Mouse (Mus musculus): ENCODE measurements at regions not wholly inside any gene's neighbourhood (a gene's known extent, or its start where the extent isn't known, plus 50 kb on each side); places are given as distances from the start of the nearest gene placed in this dataset.

GRCm38 (mm10) chr6:97741427-97741826 is 65.4 kb upstream of the Mitf start:
- ATAC-seq (replicated peaks in 1 of 2; ENCODE audit: insufficient read depth in 1 of 2, low FRiP score in 2 of 2, low TSS enrichment in 1 of 2, low read depth in 1 of 2, poor library complexity in 2 of 2, severe bottlenecking in 2 of 2): no peak

GRCm38 (mm10) chr6:97740851-97741201 is 66.0 kb upstream of the Mitf start:
- ATAC-seq (replicated peaks in 1 of 2; ENCODE audit: insufficient read depth in 1 of 2, low FRiP score in 2 of 2, low TSS enrichment in 1 of 2, low read depth in 1 of 2, poor library complexity in 2 of 2, severe bottlenecking in 2 of 2): no peak

- ATAC-seq (replicated peaks in 1 of 2; ENCODE audit: insufficient read depth in 1 of 2, low FRiP score in 2 of 2, low TSS enrichment in 1 of 2, low read depth in 1 of 2, poor library complexity in 2 of 2, severe bottlenecking in 2 of 2): 0 out of 4 replicates have a peak, but pooled peaks of 1 of the 2 experiments have one; percentile 17
These were observed 66.6 kb upstream of the Mitf start for GRCm38 (mm10) chr6:97740107-97740850.

GRCm38 (mm10) chr6:97738846-97739245 is 68.0 kb upstream of the Mitf start:
- ATAC-seq (replicated peaks in 1 of 2; ENCODE audit: insufficient read depth in 1 of 2, low FRiP score in 2 of 2, low TSS enrichment in 1 of 2, low read depth in 1 of 2, poor library complexity in 2 of 2, severe bottlenecking in 2 of 2): no peak

- no peak for ATAC-seq (replicated peaks in 1 of 2; ENCODE audit: insufficient read depth in 1 of 2, low FRiP score in 2 of 2, low TSS enrichment in 1 of 2, low read depth in 1 of 2, poor library complexity in 2 of 2, severe bottlenecking in 2 of 2)
These were observed 76.0 kb upstream of the Mitf start for GRCm38 (mm10) chr6:97730835-97731234.

GRCm38 (mm10) chr6:97718184-97718910 is 88.5 kb upstream of the Mitf start:
- ATAC-seq (replicated peaks in 1 of 2; ENCODE audit: insufficient read depth in 1 of 2, low FRiP score in 2 of 2, low TSS enrichment in 1 of 2, low read depth in 1 of 2, poor library complexity in 2 of 2, severe bottlenecking in 2 of 2): no peak

- no peak for ATAC-seq (replicated peaks in 1 of 2; ENCODE audit: insufficient read depth in 1 of 2, low FRiP score in 2 of 2, low TSS enrichment in 1 of 2, low read depth in 1 of 2, poor library complexity in 2 of 2, severe bottlenecking in 2 of 2)
These were observed 90.1 kb upstream of the Frmd4b start for GRCm38 (mm10) chr6:97707401-97707800.

GRCm38 (mm10) chr6:97704361-97704760 is 87.0 kb upstream of the Frmd4b start:
- ATAC-seq (replicated peaks in 1 of 2; ENCODE audit: insufficient read depth in 1 of 2, low FRiP score in 2 of 2, low TSS enrichment in 1 of 2, low read depth in 1 of 2, poor library complexity in 2 of 2, severe bottlenecking in 2 of 2): no peak

- ATAC-seq (replicated peaks in 1 of 2; ENCODE audit: insufficient read depth in 1 of 2, low FRiP score in 2 of 2, low TSS enrichment in 1 of 2, low read depth in 1 of 2, poor library complexity in 2 of 2, severe bottlenecking in 2 of 2): no peak
These were observed 82.4 kb upstream of the Frmd4b start for GRCm38 (mm10) chr6:97699752-97700098.

- no peak for ATAC-seq (replicated peaks in 1 of 2; ENCODE audit: insufficient read depth in 1 of 2, low FRiP score in 2 of 2, low TSS enrichment in 1 of 2, low read depth in 1 of 2, poor library complexity in 2 of 2, severe bottlenecking in 2 of 2)
These were observed 81.9 kb upstream of the Frmd4b start for GRCm38 (mm10) chr6:97699054-97699751.

- ATAC-seq (replicated peaks in 1 of 2; ENCODE audit: insufficient read depth in 1 of 2, low FRiP score in 2 of 2, low TSS enrichment in 1 of 2, low read depth in 1 of 2, poor library complexity in 2 of 2, severe bottlenecking in 2 of 2): no peak
These were observed 75.9 kb upstream of the Frmd4b start for GRCm38 (mm10) chr6:97693281-97693680.

GRCm38 (mm10) chr6:97691136-97691535 is 73.8 kb upstream of the Frmd4b start:
- ATAC-seq (replicated peaks in 1 of 2; ENCODE audit: insufficient read depth in 1 of 2, low FRiP score in 2 of 2, low TSS enrichment in 1 of 2, low read depth in 1 of 2, poor library complexity in 2 of 2, severe bottlenecking in 2 of 2): no peak

- ATAC-seq (replicated peaks in 1 of 2; ENCODE audit: insufficient read depth in 1 of 2, low FRiP score in 2 of 2, low TSS enrichment in 1 of 2, low read depth in 1 of 2, poor library complexity in 2 of 2, severe bottlenecking in 2 of 2): no peak
These were observed 67.0 kb upstream of the Frmd4b start for GRCm38 (mm10) chr6:97684335-97684734.

GRCm38 (mm10) chr6:97682213-97682612 is 64.9 kb upstream of the Frmd4b start:
- ATAC-seq (replicated peaks in 1 of 2; ENCODE audit: insufficient read depth in 1 of 2, low FRiP score in 2 of 2, low TSS enrichment in 1 of 2, low read depth in 1 of 2, poor library complexity in 2 of 2, severe bottlenecking in 2 of 2): no peak

- ATAC-seq (replicated peaks in 1 of 2; ENCODE audit: insufficient read depth in 1 of 2, low FRiP score in 2 of 2, low TSS enrichment in 1 of 2, low read depth in 1 of 2, poor library complexity in 2 of 2, severe bottlenecking in 2 of 2): no peak
These were observed 57.9 kb upstream of the Frmd4b start for GRCm38 (mm10) chr6:97675181-97675756.

- ATAC-seq (replicated peaks in 1 of 2; ENCODE audit: insufficient read depth in 1 of 2, low FRiP score in 2 of 2, low TSS enrichment in 1 of 2, low read depth in 1 of 2, poor library complexity in 2 of 2, severe bottlenecking in 2 of 2): no peak
These were observed 49.7 kb upstream of the Frmd4b start for GRCm38 (mm10) chr6:97666818-97667629.

Data from hematopoietic stem cell, adult 5-6 weeks (primary cell).